Mouse (Mus musculus) G1E (cell line): ENCODE results near the gene Tor1b. TPM values are rescaled to one million over a fixed set of nuclear protein-coding genes. Genes with fewer than 3 reads are reported as not detected.

Source experiments
- ATAC-seq: 2 replicates; pipeline ENCODE4 v1.8.0; 2016; ENCODE audit warnings: mild to moderate bottlenecking; ENCODE audit not compliant: insufficient number of reproducible peaks, poor library complexity, low FRiP score, severe bottlenecking; ENCODE audit errors: extremely low read depth
- DNase-seq: peaks from one replicate; pipeline ENCODE4 v3.0.0; 2012; ENCODE audit warnings: low spot score
- H3K27me3 ChIP-seq: 2 replicates; pipeline ENCODE4 v1.6.1; 2012; ENCODE audit warnings: mild to moderate bottlenecking, low read length, inconsistent platforms; ENCODE audit not compliant: insufficient read depth
- H3K36me3 ChIP-seq: replicated peaks from 2 replicates; pipeline ENCODE3; 2012; ENCODE audit warnings: mild to moderate bottlenecking, inconsistent platforms
- H3K4me1 ChIP-seq: 2 replicates; pipeline ENCODE4 v1.6.1; 2012; ENCODE audit warnings: low read depth, low read length, inconsistent platforms, mixed read lengths; ENCODE audit not compliant: insufficient read depth
- H3K4me3 ChIP-seq: 2 replicates; pipeline ENCODE4 v1.5.1; 2012; ENCODE audit warnings: low read depth, mild to moderate bottlenecking, inconsistent platforms, low read length, moderate library complexity, mixed read lengths
- H3K9me3 ChIP-seq: replicated peaks from 2 replicates; pipeline ENCODE4 v1.6.1; 2012; ENCODE audit warnings: inconsistent platforms
- CTCF ChIP-seq: IDR thresholded peaks from 2 replicates; pipeline ENCODE4 v1.5.1; 2012; ENCODE audit warnings: low read depth, low read length, inconsistent platforms, mixed read lengths
- GATA1 ChIP-seq: IDR thresholded peaks from 2 replicates; pipeline ENCODE4 v1.6.1; 2012; ENCODE audit warnings: borderline replicate concordance, low read length, inconsistent platforms, mixed read lengths
- GATA2 ChIP-seq: IDR thresholded peaks from 2 replicates; pipeline ENCODE4 v1.6.1; 2012; ENCODE audit warnings: low read depth, low read length, inconsistent platforms, borderline replicate concordance
- POLR2AphosphoS5 ChIP-seq: IDR thresholded peaks from 2 replicates; pipeline ENCODE4 v1.6.1; 2012; ENCODE audit warnings: low read depth, low read length, inconsistent platforms; ENCODE audit not compliant: insufficient replicate concordance
- TAL1 ChIP-seq: conservative IDR thresholded peaks from 2 replicates; pipeline ENCODE4 v1.6.1; 2012; ENCODE audit warnings: low read depth, low read length, inconsistent platforms, mixed read lengths
- polyA plus RNA-seq: library from polyadenylated mRNA; stranded (reverse); fragments of >175 nt; gene quantifications from 2 replicates; pipeline ENCODE4 v1.2.3, GENCODE M21; 2012
- total RNA-seq, 2 experiments: library from RNA; stranded (forward) in 1 of 2; stranded (reverse) in 1 of 2; fragments of 200-1000 nt in 1 of 2; fragments of >200 nt in 1 of 2; fragmentation: Nextera tagmentation in 1 of 2; gene quantifications; 2 replicates each; pipeline ENCODE4 v1.2.3; 2014 to 2017

Tor1b gene
- total and polyA plus RNA-seq, 3 experiments, result 12.5 to 34.0 (median 25.6) TPM

DNA sequence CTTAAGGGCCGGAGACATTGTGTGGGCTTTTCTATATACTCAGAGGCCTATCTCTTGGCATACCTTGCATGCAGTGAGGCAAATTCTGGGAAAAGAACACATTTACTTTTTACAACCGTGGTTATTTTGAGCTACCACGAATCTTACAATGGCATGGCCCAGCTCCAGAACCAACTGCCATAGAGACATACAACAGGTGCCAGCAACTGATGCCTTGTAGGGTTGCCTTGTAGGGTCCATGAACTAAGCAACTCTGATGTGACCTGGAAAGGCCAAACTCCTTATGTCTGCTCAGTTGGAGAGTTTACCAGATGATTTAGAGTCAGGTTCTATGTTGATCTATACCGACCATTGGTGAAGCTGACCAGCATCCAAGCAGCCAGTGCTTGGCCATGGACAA lies 42.1 kb downstream of the Tor1b start:
- H3K36me3 ChIP-seq, result peaks cover 34% of the 10 kb centered on the region
- DNase-seq, result no peak
- H3K27me3 ChIP-seq, result 0 out of 2 replicates have a peak, but pooled peaks cover 3% of the 10 kb centered on the region
- H3K4me3 ChIP-seq, result no peak overlapping the region
- no peak for ATAC-seq
- TF ChIP-seq GATA2 (no peak), CTCF (no peak), GATA1 (no peak), POLR2AphosphoS5 (no peak), TAL1 (no peak)
- H3K9me3 ChIP-seq, result no peaks in the 10 kb centered on the region
- H3K4me1 ChIP-seq, result peaks cover 7% of the 10 kb centered on the region; the same call in 1 of the 2 replicates

DNA sequence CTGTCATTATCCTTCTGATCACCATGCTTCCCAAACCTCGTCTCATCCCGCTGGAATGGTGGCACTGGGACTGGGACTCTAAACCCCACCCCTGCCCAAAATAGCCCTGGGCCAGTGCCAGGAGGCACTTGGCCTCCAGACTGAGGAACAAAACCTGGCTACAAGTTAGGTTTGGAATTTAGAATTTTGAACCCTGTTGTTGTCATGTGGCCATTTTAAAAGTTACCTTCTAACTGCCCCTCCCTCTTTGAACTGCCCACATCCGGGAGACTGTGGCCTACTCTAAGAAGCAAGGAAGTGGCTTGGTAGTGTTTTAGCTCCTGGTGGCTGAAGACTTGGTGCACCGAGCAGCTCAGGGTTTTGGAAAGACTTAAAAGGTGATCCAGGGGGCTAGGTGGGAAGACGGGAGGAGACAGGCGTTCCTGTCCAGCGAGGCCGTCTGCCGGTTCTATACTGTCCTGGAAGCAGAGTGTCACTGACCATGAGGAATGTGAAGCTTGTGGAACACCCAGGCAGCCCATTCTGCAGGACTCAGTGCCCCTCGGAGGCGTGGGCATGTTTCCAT lies 42.8 kb downstream of the Tor1b start:
- peaks cover 34% of the 10 kb centered on the region for H3K36me3 ChIP-seq
- ATAC-seq (no peak), DNase-seq (no peak)
- no peak overlapping the region for H3K4me3 ChIP-seq
- H3K9me3 ChIP-seq, result no peaks in the 10 kb centered on the region
- TF ChIP-seq TAL1 (no peak), GATA2 (no peak), POLR2AphosphoS5 (no peak), GATA1 (no peak), CTCF (no peak)
- 0 out of 2 replicates have a peak, but pooled peaks cover 3% of the 10 kb centered on the region for H3K27me3 ChIP-seq
- peaks cover 7% of the 10 kb centered on the region; the same call in 1 of the 2 replicates for H3K4me1 ChIP-seq

DNA sequence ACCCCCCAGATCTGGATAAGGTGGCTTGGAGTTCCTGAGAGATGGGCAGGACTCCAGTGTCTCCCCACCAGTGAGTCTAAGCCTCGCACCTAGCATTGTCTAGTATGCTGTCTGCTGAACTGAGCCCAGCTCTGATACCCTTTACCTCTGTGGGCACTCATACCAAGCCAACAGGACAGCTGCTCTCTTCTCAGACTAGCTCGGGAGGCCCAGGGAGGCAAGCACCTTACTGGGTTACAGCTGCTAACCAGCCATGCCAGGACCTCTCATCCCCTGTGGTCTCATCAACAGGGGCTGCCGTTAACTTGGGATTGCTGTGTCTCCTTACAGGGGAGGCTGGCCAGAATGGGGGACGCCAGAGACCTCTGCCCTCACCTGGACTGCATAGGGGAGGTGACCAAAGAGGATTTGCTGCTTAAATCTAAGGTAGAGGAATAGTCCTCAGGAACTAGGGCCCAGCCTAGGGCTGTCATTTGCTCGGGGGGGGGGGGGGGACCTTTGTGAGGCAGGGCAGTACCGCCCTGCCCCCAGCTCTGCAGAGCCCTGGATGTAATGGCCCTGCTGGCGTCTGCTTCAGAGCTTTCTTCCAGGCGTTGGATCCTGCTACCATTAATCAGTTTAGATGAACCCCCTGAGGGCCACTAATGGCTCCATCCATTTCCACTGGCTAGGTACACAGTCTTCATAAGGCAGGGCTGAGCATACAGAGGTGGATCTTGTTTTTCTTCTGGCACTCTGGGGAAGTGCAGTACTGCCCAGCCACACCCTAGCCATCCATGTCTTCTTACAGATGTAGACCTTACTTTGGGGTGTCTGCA lies 45.9 kb downstream of the Tor1b start:
- no peaks in the 10 kb centered on the region for H3K9me3 ChIP-seq
- TF ChIP-seq GATA2 (no peak), GATA1 (no peak), TAL1 (no peak), CTCF (no peak), POLR2AphosphoS5 (no peak)
- H3K4me3 ChIP-seq, result no peak overlapping the region
- no peak for ATAC-seq
- H3K36me3 ChIP-seq, result peaks cover 46% of the 10 kb centered on the region
- DNase-seq, result no peak
- H3K4me1 ChIP-seq, result peaks cover 16% of the 10 kb centered on the region
- H3K27me3 ChIP-seq, result 0 out of 2 replicates have a peak, but pooled peaks cover 3% of the 10 kb centered on the region

DNA sequence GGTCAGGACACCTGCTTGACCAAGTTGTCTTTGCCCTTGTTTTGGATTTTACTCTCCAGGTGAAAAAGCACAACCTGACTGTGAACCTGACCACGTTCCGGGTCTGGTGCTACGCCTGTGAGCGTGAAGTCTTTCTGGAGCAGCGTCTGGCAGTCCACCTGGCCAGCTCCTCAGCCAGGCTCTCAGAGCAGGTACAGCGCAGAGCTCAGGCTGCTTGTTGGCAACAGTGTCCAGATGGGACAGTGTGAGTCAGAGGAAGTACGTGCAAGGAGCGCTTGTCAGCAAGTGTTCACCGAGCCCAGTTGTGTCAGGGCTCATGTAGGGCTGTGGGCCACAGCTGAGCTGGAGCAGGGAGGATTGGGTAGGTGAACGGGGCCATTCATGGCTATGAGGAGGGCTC lies 50.1 kb downstream of the Tor1b start:
- peaks cover 56% of the 10 kb centered on the region for H3K4me1 ChIP-seq

DNA sequence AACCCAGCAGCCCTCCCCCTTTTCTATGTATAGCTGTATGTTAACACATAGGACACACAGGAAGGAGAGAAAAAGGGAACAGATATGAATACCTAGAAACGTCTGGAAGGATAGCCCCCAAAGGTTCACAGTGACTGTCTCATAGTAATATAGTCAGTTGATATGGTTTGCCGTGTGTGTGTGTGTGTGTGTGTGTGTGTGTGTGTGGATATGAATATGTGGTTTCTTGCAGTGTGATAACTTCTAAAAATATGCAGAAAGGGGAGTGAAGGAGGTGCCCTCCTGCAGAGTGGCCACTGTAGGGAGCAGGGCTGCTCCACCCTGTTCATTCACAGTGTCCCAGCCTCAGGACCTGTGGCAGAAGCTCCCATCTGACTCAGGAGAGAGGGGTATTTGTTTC lies 52.7 kb downstream of the Tor1b start:
- Histone ChIP-seq H3K36me3 (peaks cover 68% of the 10 kb centered on the region), H3K4me3 (peak overlapping the region; percentile 67), H3K27me3 (no peaks in the 10 kb centered on the region), H3K9me3 (no peaks in the 10 kb centered on the region), H3K4me1 (peaks cover 74% of the 10 kb centered on the region)
- ATAC-seq (no peak), DNase-seq (no peak)
- no peak for TF ChIP-seq GATA1
- no peak for TF ChIP-seq GATA2
- no peak for TF ChIP-seq TAL1
- TF ChIP-seq CTCF, result no peak
- TF ChIP-seq POLR2AphosphoS5, result no peak

More for the DNA sequence above, 50.1 kb downstream of the Tor1b start:
- no peaks in the 10 kb centered on the region for H3K27me3 ChIP-seq
- no peak for ATAC-seq
- no peaks in the 10 kb centered on the region for H3K9me3 ChIP-seq
- peaks cover 66% of the 10 kb centered on the region for H3K36me3 ChIP-seq
- no peak overlapping the region for H3K4me3 ChIP-seq
- no peak for TF ChIP-seq CTCF
- DNase-seq, result no peak

DNA sequence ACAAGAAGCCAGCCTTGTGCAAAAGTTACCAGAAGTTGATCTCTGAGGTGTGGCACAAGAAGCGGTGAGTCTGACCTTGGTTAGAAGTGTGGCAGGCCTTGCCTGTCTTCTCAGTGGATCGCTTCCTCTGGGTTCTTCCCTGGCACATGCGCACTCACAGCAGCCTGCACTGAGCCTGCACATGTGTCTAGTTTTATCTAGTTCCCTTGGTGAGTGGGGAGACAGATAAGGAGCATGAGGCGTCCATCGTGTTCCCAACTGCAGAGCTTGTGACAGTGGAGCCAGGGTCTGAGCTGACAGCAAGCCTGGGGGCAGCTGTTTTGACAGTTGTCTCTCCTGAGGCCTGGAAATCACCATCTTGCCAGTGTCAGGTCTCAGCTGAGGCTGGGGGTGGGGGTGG lies 53.7 kb downstream of the Tor1b start:
- Histone ChIP-seq H3K27me3 (no peaks in the 10 kb centered on the region), H3K4me1 (peaks cover 81% of the 10 kb centered on the region), H3K9me3 (no peaks in the 10 kb centered on the region), H3K4me3 (peak overlapping the region; percentile 67), H3K36me3 (peaks cover 77% of the 10 kb centered on the region)
- no peak for TF ChIP-seq GATA1
- peak; percentile 58; the same call in 1 of the 2 replicates for TF ChIP-seq GATA2
- no peak for TF ChIP-seq POLR2AphosphoS5
- peak; percentile 81 for TF ChIP-seq TAL1
- DNase-seq (peak; percentile 83), ATAC-seq (peak; percentile 92)
